Mouse (Mus musculus) gastrocnemius, adult 18-20 months (tissue): ENCODE results near the gene Pagr1b. TPM values are rescaled to one million over a fixed set of nuclear protein-coding genes. Genes with fewer than 3 reads are reported as not detected.
A peak's percentile ranks its signal among the peaks of the same experiment; 100 is the strongest.

Source experiments
- DNase-seq: peaks from one replicate; pipeline ENCODE4 v3.0.0; 2021; ENCODE audit warnings: low spot score
- long read RNA-seq, 2 experiments: library from polyadenylated mRNA; stranded (forward); transcript quantifications; one replicate each; pipeline ENCODE4 v2.0.0; 2021
- total RNA-seq, 2 experiments: library from RNA; stranded (reverse); gene quantifications; 2 replicates each; pipeline ENCODE4 v1.2.3; 2021

Gene Pagr1b
- 1 to 10 TPM in 1 of 2 experiments, not detected in 1; 1.7 TPM for total RNA-seq
- long read RNA-seq, experiment 1 = 0 reads
- long read RNA-seq, experiment 2 = 0 reads

DNA sequence TGATC, at the start of gene Pagr1b:
Gene Pagr1b (minus strand): TSS at position 4 of the 5 bp plus-strand sequence.
- DNase-seq = no peak

DNA sequence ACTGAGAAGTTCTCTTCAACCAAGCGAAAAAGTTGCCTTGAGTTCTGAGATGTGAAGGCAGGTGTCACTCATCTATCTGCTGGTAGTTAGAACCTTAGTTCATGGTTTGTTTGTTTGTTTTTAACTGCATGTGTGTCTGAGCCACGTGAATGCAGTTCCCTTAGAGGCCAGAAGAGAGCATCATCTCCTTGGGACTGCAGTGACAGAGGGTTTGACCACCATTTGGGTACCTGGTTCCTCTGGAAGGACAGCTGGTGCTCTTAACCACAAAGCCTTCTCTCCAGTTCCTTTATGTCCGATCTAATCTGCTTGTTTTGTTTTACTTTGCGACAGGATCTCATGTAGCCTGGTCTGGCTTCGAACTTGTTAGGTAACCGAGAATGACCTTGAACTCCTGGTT, 49.3 kb upstream of the Pagr1b start:
- DNase-seq = no peak

GRCm38 (mm10) chr7:127055026-127055585, 38.8 kb upstream of the Pagr1b start:
- no peak for DNase-seq

DNA sequence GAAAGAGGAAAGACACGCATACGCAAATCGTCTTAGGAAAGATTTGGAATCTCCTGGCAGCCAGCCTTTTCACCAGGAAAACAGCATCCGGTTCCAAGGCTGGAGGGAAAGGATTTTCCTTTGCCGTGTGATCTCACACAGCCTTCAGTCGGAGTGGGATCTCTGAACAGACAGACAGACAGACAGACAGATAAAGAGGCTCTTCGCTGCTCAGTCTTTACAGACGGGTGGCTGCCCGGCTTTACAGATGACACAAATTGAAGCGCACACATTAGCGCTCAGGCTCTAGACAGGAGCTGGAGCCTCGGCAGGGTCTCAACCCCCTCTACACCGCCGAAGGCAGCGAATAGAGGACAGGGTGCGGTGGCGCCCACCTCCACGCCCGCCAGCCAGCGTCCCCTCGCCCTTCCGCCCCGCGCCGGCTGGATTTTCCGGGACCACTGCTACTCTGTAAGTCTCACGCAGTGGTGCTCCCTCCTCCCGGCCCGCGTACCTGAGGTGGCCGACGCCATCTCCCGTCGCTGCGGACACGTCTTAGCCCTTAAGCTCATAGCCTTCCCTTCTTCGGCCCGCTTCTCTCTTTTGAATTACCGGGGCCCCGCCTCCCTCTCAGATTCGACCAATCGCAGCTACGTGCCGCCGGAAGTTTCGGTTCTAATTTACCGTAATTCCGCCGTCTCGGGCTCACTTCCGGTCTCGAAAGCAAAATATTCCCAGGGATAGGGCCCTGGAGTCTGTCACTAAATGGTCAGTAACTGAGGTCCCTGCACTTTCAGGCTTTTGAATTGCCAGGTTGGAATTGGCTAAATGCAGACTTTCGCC, 25.8 kb upstream of the Pagr1b start, which contains the start of gene Kif22:
Gene Kif22 (minus strand): TSS at position 621 of the 822 bp plus-strand sequence.
- peak; percentile 93 for DNase-seq

DNA sequence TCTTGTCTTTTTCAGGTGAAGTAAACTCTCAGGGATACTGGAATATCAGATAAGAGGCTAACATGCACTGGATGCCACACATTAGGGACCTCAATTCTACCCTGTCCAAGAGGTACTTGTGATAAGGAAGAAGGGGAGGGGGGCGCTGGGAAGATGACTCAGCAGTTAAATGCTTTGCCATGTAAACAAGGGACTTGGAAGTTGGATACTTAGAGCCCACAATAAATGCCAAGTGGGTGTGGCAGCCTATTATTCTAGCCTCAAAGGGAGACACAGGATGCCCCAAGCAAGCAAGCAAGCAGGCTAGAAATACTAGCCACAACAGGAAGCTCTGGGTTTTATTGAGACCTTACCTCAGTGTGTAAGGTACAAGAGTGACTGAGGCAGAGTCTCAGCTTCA, 15.0 kb upstream of the Pagr1b start:
- no peak for DNase-seq

- DNase-seq = no peak
Observed at GRCm38 (mm10) chr7:127030172-127030571, 13.9 kb upstream of the Pagr1b start.

DNA sequence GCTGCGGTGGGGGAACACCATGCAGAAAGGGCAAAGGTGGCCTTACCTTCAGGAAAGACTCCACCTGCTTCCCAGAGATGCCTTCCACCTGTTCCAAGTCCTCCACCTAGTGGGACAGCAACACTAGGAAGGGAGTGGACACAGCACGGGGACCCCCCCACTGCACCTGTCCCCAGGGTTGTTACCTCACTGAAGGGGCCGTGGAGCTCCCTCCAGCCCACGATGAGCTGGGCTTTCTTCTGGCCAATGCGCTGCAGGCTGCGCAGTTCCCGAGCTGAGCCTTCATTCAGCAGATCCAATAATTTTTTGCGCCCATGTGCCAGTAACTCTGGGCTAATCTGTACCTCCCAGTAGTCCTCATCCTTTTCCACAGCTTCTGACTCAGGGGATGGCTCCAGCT, 11.6 kb upstream of the Pagr1b start:
- no peak for DNase-seq

DNA sequence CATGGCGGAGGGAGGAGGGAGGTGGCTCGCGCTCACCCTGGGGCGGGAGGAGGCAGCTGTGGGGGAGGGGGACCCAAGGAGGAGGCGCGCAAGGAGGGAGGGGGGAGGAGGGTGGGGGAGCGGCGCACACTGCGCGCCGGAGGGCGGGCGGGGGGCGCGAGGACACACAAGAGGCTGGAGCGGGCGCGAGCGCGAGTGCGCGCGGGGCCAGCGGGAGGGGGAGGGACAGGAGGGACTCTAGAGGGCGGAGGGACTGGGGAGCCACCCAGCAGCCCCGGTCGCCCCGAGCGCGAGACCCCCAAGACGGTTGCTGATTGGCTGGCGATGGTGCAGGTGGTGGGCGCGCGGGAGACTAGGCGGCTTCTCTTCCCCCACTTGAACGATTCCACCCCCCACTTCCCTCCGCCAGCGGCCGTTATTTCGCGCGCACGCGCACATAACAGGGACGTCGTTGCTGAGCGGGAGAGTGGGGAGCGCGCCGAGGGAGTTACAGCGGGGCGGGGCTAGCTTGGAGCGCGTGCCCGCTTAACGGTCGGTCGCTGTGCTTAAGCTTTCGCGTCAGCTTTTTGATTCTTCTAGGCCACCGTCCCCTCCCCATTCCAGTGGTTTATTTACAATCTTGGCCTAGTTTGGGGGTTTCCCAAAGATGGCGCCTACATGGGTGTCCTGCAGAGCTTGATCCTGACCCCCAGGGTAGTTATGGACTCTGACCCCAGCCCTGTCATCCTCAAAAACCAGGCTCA, 10.9 kb upstream of the Pagr1b start, which contains the start of gene Maz:
Gene Maz (minus strand): TSS at position 54 of the 743 bp plus-strand sequence.
- DNase-seq = peak; percentile 100

GRCm38 (mm10) chr7:127026616-127026983, 10.3 kb upstream of the Pagr1b start:
- no peak for DNase-seq

- peak; percentile 43 for DNase-seq
Observed at GRCm38 (mm10) chr7:127026161-127026600, 9.9 kb upstream of the Pagr1b start.

- no peak for DNase-seq
Observed at GRCm38 (mm10) chr7:127025556-127026160, 9.4 kb upstream of the Pagr1b start.

- DNase-seq = peak; percentile 71
Observed at GRCm38 (mm10) chr7:127024755-127025555, 8.7 kb upstream of the Pagr1b start.

- DNase-seq = no peak
Observed at GRCm38 (mm10) chr7:127023896-127024690, 7.8 kb upstream of the Pagr1b start.

GRCm38 (mm10) chr7:127023272-127023691, 7.0 kb upstream of the Pagr1b start:
- DNase-seq = no peak

DNA sequence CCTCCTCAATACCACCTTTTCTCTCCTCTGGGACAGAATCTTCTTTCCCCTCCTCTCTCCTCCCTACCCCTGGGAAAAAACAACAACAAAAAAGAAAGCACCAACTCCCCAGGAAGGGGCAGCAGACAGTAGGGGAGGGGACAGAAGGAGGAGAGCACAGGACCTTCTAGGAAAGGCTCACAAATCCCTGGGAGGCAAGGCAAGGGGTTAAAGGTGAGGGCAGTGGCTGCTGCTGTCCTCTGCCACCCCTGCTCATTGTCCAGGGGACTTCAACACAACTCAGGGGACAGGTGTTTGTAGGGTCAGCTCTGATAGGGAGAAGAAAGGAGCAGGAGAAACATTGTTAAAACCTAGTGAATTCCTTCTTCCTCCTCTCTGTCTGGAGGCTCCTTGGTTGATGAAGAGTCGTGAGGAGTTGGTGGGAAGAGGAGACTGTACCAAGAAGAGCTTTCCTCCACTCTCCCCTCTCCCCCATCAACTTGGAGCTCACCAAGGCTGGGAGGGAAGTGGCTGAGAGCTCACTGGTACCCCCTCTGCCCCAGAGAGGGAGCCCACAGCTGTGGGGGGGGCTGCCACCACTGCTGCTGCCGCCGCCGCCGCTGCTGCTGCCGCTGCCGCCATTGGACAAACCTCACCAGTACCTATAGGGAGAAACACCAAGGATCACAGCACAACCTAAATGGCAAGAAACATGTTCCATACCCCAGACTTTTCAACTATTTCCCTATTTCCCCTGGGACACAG, 6.4 kb upstream of the Pagr1b start:
- DNase-seq = no peak

- DNase-seq = no peak
Observed at GRCm38 (mm10) chr7:127021563-127022527, 5.6 kb upstream of the Pagr1b start.

GRCm38 (mm10) chr7:127020901-127021562, 4.7 kb upstream of the Pagr1b start, which contains the start of the genes Gm42742 and Prrt2:
Gm42742 (minus strand) TSS chr7:127021097.
Prrt2 (minus strand) TSS chr7:127021211.
- no peak for DNase-seq

DNA sequence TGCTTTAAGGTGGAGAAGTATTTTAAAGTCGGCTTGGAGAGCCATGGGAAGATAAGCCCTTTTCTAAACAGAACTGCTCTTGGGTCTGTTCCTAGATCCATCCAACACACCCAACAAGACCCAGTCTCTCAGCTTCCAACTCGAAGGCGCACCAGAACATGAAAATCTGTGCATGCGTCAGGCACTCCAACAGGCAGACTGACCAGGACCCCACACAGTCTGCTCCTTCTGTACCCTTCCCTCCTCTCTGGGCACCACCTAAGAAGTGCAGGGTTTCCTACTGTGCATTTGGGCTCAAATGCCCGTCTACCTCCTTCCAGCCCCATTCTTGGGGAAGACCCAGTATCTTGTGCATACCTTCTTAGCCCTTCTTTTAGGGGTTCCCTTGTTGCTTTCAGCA, 4.2 kb upstream of the Pagr1b start:
- no peak for DNase-seq
